Mouse (Mus musculus) myocyte (in vitro differentiated cells): ENCODE measurements around the gene 2900011O08Rik. TPM values are rescaled to one million over a fixed set of nuclear protein-coding genes. Genes with fewer than 3 reads are reported as not detected.

Source experiments
- H3K27me3 ChIP-seq: one replicate; pipeline ENCODE4 v1.6.1; 2011; ENCODE audit not compliant: control insufficient read depth, insufficient read depth, insufficient read length
- H3K36me3 ChIP-seq: one replicate; pipeline ENCODE4 v1.6.1; 2011; ENCODE audit not compliant: control insufficient read depth, insufficient read depth
- H3K4me2 ChIP-seq: one replicate; pipeline ENCODE4 v1.6.1; 2011; ENCODE audit warnings: low read depth, control low read depth
- H3K4me3 ChIP-seq: one replicate; pipeline ENCODE4 v1.5.1; 2011; ENCODE audit warnings: mild to moderate bottlenecking, control low read depth, moderate library complexity
- H3K79me2 ChIP-seq: one replicate; pipeline ENCODE4 v1.6.1; 2011; ENCODE audit not compliant: control insufficient read depth, insufficient read depth
- H3ac ChIP-seq: one replicate; pipeline ENCODE4 v1.6.1; 2011; ENCODE audit not compliant: control insufficient read depth, insufficient read length
- CEBPB ChIP-seq: IDR thresholded peaks from 2 replicates; pipeline ENCODE4 v1.6.1; 2011; ENCODE audit warnings: mild to moderate bottlenecking, moderate library complexity; ENCODE audit not compliant: poor library complexity, insufficient read depth, severe bottlenecking
- E2F4 ChIP-seq: IDR thresholded peaks from one replicate; pipeline ENCODE4 v1.6.1; 2011; ENCODE audit warnings: mild to moderate bottlenecking, control low read depth, moderate library complexity; ENCODE audit not compliant: insufficient read depth
- MAX ChIP-seq: IDR thresholded peaks from one replicate; pipeline ENCODE4 v1.6.1; 2011; ENCODE audit warnings: low read depth, mild to moderate bottlenecking, control low read depth
- MYOD1 ChIP-seq, 3 experiments: IDR thresholded peaks; one replicate each; pipeline ENCODE4 v1.6.1; 2011; ENCODE audit warnings: control low read depth in 2 of 3, low read depth in 2 of 3, mild to moderate bottlenecking in 2 of 3, moderate library complexity in 1 of 3; ENCODE audit not compliant: insufficient read length in 2 of 3, control insufficient read depth in 1 of 3
- MYOG ChIP-seq, 3 experiments: IDR thresholded peaks; one replicate each; pipeline ENCODE4 v1.6.1; 2011; ENCODE audit warnings: control low read depth in 2 of 3, low read depth in 2 of 3, mild to moderate bottlenecking in 2 of 3; ENCODE audit not compliant: insufficient read length in 2 of 3, control insufficient read depth in 1 of 3, insufficient read depth in 1 of 3
- POLR2A ChIP-seq: IDR thresholded peaks from one replicate; pipeline ENCODE4 v1.6.1; 2011; ENCODE audit warnings: low read depth, mild to moderate bottlenecking, control low read depth, moderate library complexity; ENCODE audit not compliant: insufficient read length
- POLR2AphosphoS2 ChIP-seq: IDR thresholded peaks from one replicate; pipeline ENCODE4 v1.6.1; 2011; ENCODE audit warnings: low read depth, control low read depth; ENCODE audit not compliant: insufficient read length
- REST ChIP-seq: IDR thresholded peaks from one replicate; pipeline ENCODE4 v1.6.1; 2011; ENCODE audit warnings: mild to moderate bottlenecking, control low read depth, moderate library complexity; ENCODE audit not compliant: insufficient read depth, insufficient read length
- SRF ChIP-seq: IDR thresholded peaks from one replicate; pipeline ENCODE4 v1.6.1; 2011; ENCODE audit warnings: low read depth; ENCODE audit not compliant: control insufficient read depth, insufficient read length
- TCF12 ChIP-seq: IDR thresholded peaks from one replicate; pipeline ENCODE4 v1.6.1; 2011; ENCODE audit warnings: mild to moderate bottlenecking, control low read depth; ENCODE audit not compliant: poor library complexity, insufficient read depth, severe bottlenecking
- TCF3 ChIP-seq: IDR thresholded peaks from one replicate; pipeline ENCODE4 v1.6.1; 2011; ENCODE audit warnings: low read depth, control low read depth; ENCODE audit not compliant: insufficient read length
- USF1 ChIP-seq: IDR thresholded peaks from one replicate; pipeline ENCODE4 v1.6.1; 2011; ENCODE audit warnings: low read depth, mild to moderate bottlenecking, control low read depth, moderate library complexity
- polyA plus RNA-seq: library from polyadenylated mRNA; unstranded; fragments of >200 nt; fragmentation: generic; extraction: Trizol; gene quantifications from one replicate; pipeline ENCODE4 v1.2.1, GENCODE M21; 2012; ENCODE audit warnings: missing spikeins

2900011O08Rik gene
- polyA plus RNA-seq, 1 experiment, result 0.02 TPM

DNA sequence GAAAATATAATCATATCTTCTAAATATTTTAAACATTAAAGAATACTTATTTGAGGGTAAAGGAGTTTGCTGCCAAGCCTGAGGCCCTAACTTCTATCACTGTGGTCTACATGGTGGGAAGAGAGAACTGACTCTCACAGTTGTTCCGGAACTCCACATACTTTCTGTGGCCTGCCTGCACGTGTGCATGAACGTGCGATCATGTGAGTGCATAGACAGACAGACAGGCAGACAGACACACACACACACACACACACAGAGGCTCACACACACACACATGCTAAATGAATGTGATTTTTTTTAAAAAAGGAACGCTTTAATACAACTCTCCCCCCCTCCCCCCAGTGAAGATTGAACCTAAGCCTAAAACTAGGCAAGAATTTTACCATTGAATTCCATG is 41.7 kb upstream of the 2900011O08Rik start:
- Histone ChIP-seq H3ac (no peak overlapping the region), H3K36me3 (no peaks in the 10 kb centered on the region), H3K79me2 (no peaks in the 10 kb centered on the region), H3K4me3 (no peak overlapping the region), H3K4me2 (peak overlapping the region; percentile 25), H3K27me3 (no peaks in the 10 kb centered on the region)
- TF ChIP-seq MAX, result no peak
- TF ChIP-seq MYOG (IDR thresholded peaks at IDR 0.05; ENCODE audit: control insufficient read depth in 1 of 3, insufficient read depth in 1 of 3, insufficient read length in 2 of 3, low read depth in 2 of 3), result peak in 1 of 3 experiments; percentile 50

DNA sequence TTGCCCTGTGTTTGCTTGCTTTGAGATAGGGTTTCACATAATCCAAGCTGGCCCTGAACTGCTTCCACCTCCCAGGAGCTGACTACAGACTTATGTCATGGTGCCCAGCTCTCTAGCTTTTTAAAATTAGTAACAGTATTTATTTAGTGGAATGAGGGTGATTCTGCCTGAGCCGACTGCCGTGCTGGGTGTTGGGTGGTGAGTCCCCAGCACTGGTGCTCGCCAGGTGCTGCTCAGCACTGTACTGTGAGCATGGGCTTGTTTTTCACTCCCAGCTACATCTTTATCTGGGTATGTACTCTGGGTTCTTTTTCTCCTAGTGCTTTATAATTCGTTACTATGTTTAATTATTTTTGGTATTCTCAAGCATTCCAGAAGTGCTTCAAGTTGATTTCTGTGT is 41.3 kb upstream of the 2900011O08Rik start:
- no peaks in the 10 kb centered on the region for H3K79me2 ChIP-seq
- no peaks in the 10 kb centered on the region for H3K36me3 ChIP-seq
- H3ac ChIP-seq, result no peak overlapping the region
- TF ChIP-seq CEBPB (no peak), MYOG (IDR thresholded peaks at IDR 0.05; ENCODE audit: control insufficient read depth in 1 of 3, insufficient read depth in 1 of 3, insufficient read length in 2 of 3, low read depth in 2 of 3) (peak in 1 of 3 experiments; percentile 16)
- peak overlapping the region; percentile 25 for H3K4me2 ChIP-seq
- no peaks in the 10 kb centered on the region for H3K27me3 ChIP-seq
- H3K4me3 ChIP-seq, result no peak overlapping the region

DNA sequence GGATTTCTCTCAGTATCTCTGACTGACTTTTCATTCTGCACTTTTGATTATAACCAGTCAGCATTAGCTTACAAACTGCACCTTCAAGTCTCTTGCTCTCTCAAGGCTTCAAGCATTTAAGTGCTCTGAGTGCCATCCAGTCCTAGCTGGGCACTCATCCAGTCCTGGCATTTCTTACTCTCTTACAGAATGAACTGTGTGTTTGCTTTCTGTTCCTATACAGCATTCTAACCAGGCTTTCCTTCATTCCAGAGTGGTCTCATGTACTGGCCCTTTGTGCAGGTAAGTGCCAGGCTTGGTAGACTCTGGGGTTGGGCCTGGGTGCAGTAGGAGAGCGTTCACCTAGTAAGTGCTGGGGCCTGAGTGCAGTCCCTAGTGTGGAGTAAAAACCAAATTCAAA is 40.1 kb upstream of the 2900011O08Rik start:
- H3K4me3 ChIP-seq, result no peak overlapping the region
- no peaks in the 10 kb centered on the region for H3K79me2 ChIP-seq
- TF ChIP-seq POLR2A, result no peak
- no peak for TF ChIP-seq POLR2AphosphoS2
- TF ChIP-seq E2F4, result no peak
- no peak for TF ChIP-seq CEBPB
- no peak for TF ChIP-seq MAX
- H3K36me3 ChIP-seq, result no peaks in the 10 kb centered on the region
- H3K4me2 ChIP-seq, result no peak overlapping the region
- no peak overlapping the region for H3ac ChIP-seq
- no peaks in the 10 kb centered on the region for H3K27me3 ChIP-seq

DNA sequence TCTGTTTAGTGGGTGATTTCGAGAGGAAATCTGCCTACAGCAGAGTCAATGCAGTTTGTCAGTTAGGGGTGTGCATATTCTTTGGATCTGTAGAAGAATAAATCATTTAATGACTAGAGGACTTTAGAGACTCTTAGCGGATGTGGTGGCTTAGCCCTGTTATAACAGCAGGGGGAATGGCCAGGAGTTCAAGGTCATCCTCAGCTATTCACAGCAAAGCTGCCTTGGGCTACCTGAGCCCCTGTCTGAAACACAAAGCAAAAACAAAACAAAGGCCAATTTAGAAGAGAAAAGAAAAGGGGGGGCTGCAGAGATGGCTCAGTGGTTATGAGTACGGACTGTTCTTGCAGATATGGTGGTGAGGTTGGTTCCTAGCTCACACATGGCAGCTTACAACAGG is 35.2 kb upstream of the 2900011O08Rik start:
- no peak for TF ChIP-seq POLR2A
- no peak for TF ChIP-seq MYOD1 (IDR thresholded peaks at IDR 0.05; ENCODE audit: control insufficient read depth in 1 of 3, insufficient read length in 2 of 3, low read depth in 2 of 3)
- TF ChIP-seq TCF3, result no peak
- TF ChIP-seq MYOG (IDR thresholded peaks at IDR 0.05; ENCODE audit: control insufficient read depth in 1 of 3, insufficient read depth in 1 of 3, insufficient read length in 2 of 3, low read depth in 2 of 3), result no peak
- no peak for TF ChIP-seq POLR2AphosphoS2
- no peak for TF ChIP-seq TCF12
- TF ChIP-seq MAX, result no peak
- no peak for TF ChIP-seq E2F4
- no peak for TF ChIP-seq REST
- no peak for TF ChIP-seq USF1
- TF ChIP-seq SRF, result no peak
- TF ChIP-seq CEBPB, result no peak
- Histone ChIP-seq H3K36me3 (no peaks in the 10 kb centered on the region), H3K4me3 (no peak overlapping the region), H3ac (no peak overlapping the region), H3K79me2 (no peaks in the 10 kb centered on the region), H3K27me3 (no peaks in the 10 kb centered on the region), H3K4me2 (no peak overlapping the region)

DNA sequence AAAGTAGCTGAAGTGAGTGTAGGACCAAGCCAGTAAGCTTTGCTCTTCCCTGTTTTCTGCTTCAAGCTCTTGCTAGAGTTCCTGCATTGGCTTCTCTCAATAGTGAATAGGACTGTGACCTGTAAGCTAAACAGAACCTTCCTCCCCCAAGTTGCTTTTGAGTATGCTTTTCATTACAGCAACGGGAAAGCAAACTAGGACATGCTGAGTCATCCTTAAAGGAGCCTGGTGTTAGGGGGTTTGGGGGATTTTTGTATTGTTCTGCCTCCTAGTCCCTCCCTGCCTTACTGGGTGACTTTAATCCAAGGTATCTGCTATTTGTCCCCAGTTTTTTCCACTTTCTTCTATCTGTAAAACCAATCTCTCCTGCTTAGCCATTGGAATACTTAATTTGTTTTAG is 24.4 kb upstream of the 2900011O08Rik start:
- Histone ChIP-seq H3K36me3 (no peaks in the 10 kb centered on the region), H3K4me3 (no peak overlapping the region), H3K27me3 (no peaks in the 10 kb centered on the region), H3K79me2 (no peaks in the 10 kb centered on the region), H3K4me2 (no peak overlapping the region), H3ac (no peak overlapping the region)
- TF ChIP-seq TCF3 (no peak), POLR2A (no peak), E2F4 (no peak), MAX (no peak), TCF12 (no peak), REST (no peak), CEBPB (no peak), SRF (no peak), POLR2AphosphoS2 (no peak), MYOG (IDR thresholded peaks at IDR 0.05; ENCODE audit: control insufficient read depth in 1 of 3, insufficient read depth in 1 of 3, insufficient read length in 2 of 3, low read depth in 2 of 3) (no peak), MYOD1 (IDR thresholded peaks at IDR 0.05; ENCODE audit: control insufficient read depth in 1 of 3, insufficient read length in 2 of 3, low read depth in 2 of 3) (no peak), USF1 (no peak)

DNA sequence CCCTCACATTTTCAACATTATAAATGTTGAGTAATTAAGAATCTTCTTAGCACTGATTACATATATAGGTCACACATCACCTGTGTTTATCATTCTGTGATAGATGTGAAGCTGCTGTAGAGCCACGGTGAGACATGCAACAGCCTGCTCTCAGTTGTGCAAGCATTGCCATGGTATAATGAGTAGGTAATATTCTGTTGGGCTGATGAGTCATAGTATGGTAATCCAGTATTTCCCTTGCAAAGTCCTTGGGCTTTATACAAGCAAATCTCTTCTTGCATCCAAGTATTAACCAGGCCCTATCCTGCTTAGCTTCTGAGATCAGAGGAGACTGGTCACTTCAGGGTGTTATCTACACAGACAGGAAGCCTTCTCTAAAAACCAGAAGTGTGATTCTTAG is 17.3 kb upstream of the 2900011O08Rik start:
- Histone ChIP-seq H3K36me3 (no peaks in the 10 kb centered on the region), H3K4me2 (no peak overlapping the region), H3K27me3 (no peaks in the 10 kb centered on the region), H3K79me2 (no peaks in the 10 kb centered on the region), H3K4me3 (no peak overlapping the region), H3ac (no peak overlapping the region)
- TF ChIP-seq SRF (no peak), CEBPB (0 out of 2 replicates have a peak, but pooled peaks have one; percentile 21)
